Mouse (Mus musculus): ENCODE results near the gene Bri3.

- no peak for TF ChIP-seq POLR2A (IDR thresholded peaks at IDR 0.05; ENCODE audit: borderline replicate concordance, extremely low read depth, low read depth, low read length)
- TF ChIP-seq CTCF (IDR thresholded peaks at IDR 0.05; ENCODE audit: insufficient read depth, low read length): no peak
These were observed 39.4 kb downstream of the Bri3 start for GRCm38 (mm10) chr5:144283551-144284031.

Data from lung, adult 2 months (tissue).